ENCODE assay signal across 9 mouse cellular contexts in genomic region chr9:83368234-83368633, GRCm38 (mm10).
DNase-seq lines count a peak whose midpoint lies in the region; ATAC-seq and TF ChIP-seq lines count a peak whose summit lies in the region.
"Had no signal": no experiment of that assay in that cellular context is flagged by ENCODE, and none has a peak within 500 bp of the region (broad histone marks: within the 10 kb centered on the region; RNA-seq: fewer than 3 reads in every experiment).

No protein-coding gene starts in this region.

- no peaks in the 10 kb centered on the region for H3K36me3 ChIP-seq in kidney, adult 2 months (ENCODE audit: control insufficient read depth, insufficient read depth, low read length)
- no peaks in the 10 kb centered on the region for H3K36me3 ChIP-seq in kidney, embryonic 14.5 days (ENCODE audit: control insufficient read depth, insufficient read depth, low read length)
- H3K36me3 ChIP-seq in CH12.LX (replicated peaks in 1 of 2; ENCODE audit: control insufficient read depth in 1 of 2, insufficient read depth in 1 of 2, low read length in 1 of 2): no peaks in the 10 kb centered on the region
- H3K36me3 ChIP-seq: embryonic facial prominence, embryonic 13.5 days had no signal

- peak; percentile 47 for DNase-seq in kidney, adult 2 months
- DNase-seq in CH12.LX (ENCODE audit: extremely low read depth): no peak
- DNase-seq in R1 (ENCODE audit: low read depth, low spot score): peak; percentile 61
- DNase-seq in large intestine, adult 2 months (ENCODE audit: low read depth, low spot score): peak; percentile 10
- peak; percentile 41 for DNase-seq in thymus, postnatal 0 days (ENCODE audit: low spot score)
- no peak for DNase-seq in ovary, postnatal 10 days (ENCODE audit: low spot score)
- DNase-seq in left cerebral cortex, adult 11 months (ENCODE audit: low spot score): no peak

- H3K9ac ChIP-seq in kidney, embryonic 14.5 days (ENCODE audit: low read depth, low read length): no peak overlapping the region
- no peak overlapping the region for H3K9ac ChIP-seq in CH12.LX (ENCODE audit: insufficient read depth, low read depth)
- H3K9ac ChIP-seq: embryonic facial prominence, embryonic 13.5 days had no signal

- H3K4me2 ChIP-seq in kidney, embryonic 14.5 days (replicated peaks; ENCODE audit: low read depth, low read length): no peak overlapping the region
- no peak overlapping the region for H3K4me2 ChIP-seq in CH12.LX (ENCODE audit: insufficient read depth, low read depth, poor library complexity, severe bottlenecking)
- H3K4me2 ChIP-seq: embryonic facial prominence, embryonic 13.5 days had no signal

- dilution Hi-C loops in CH12.LX (cut with MboI; ENCODE audit: extremely low pct_ligation_motif_present, extremely low pct_unique_long_range_greater_than_20kb, low sequenced_read_pairs): no loop called here

- no peak overlapping the region for H3K4me3 ChIP-seq in kidney, adult 2 months (ENCODE audit: insufficient read depth, low read depth, low read length)
- no peak overlapping the region for H3K4me3 ChIP-seq in kidney, embryonic 14.5 days (ENCODE audit: low read length)
- no peak overlapping the region for H3K4me3 ChIP-seq in CH12.LX (replicated peaks in 1 of 3; ENCODE audit: low read depth in 2 of 3, low read length in 2 of 3, poor library complexity in 1 of 3)
- H3K4me3 ChIP-seq: embryonic facial prominence, embryonic 13.5 days had no signal

- WGBS in kidney, adult 2 months: 89% methylated on average over 1 of the region's 1 CpGs
- WGBS in kidney, embryonic 14.5 days: 80% methylated on average over 1 of the region's 1 CpGs
- WGBS in large intestine, adult 2 months: 86% methylated on average over 1 of the region's 1 CpGs

- TF ChIP-seq RAD21 in CH12.LX (IDR thresholded peaks at IDR 0.05; ENCODE audit: low read depth, low read length): peak; percentile 22

- no peaks in the 10 kb centered on the region for H3K27me3 ChIP-seq in kidney, adult 2 months (replicated peaks; ENCODE audit: control insufficient read depth, insufficient read depth, low read length)
- no peaks in the 10 kb centered on the region for H3K27me3 ChIP-seq in kidney, embryonic 14.5 days (ENCODE audit: control insufficient read depth, insufficient read depth, low read length)
- H3K27me3 ChIP-seq in CH12.LX (replicated peaks): no peaks in the 10 kb centered on the region
- H3K27me3 ChIP-seq: embryonic facial prominence, embryonic 13.5 days had no signal

- H3K9me3 ChIP-seq in kidney, embryonic 14.5 days (ENCODE audit: control insufficient read depth, low read length): no peaks in the 10 kb centered on the region
- no peaks in the 10 kb centered on the region for H3K9me3 ChIP-seq in CH12.LX (replicated peaks; ENCODE audit: low read length)
- H3K9me3 ChIP-seq: embryonic facial prominence, embryonic 13.5 days had no signal

- in situ Hi-C loops in CH12.LX (cut with MboI; ENCODE audit: low pct_ligation_motif_present, low pct_unique_long_range_greater_than_20kb, low sequenced_read_pairs): no loop called here

- no peak for TF ChIP-seq CTCF in kidney, adult 2 months (conservative IDR thresholded peaks at IDR 0.05; ENCODE audit: insufficient read depth, insufficient read length, low read depth, low read length)
- TF ChIP-seq CTCF in CH12.LX (conservative IDR thresholded peaks at IDR 0.05 in 1 of 2, IDR thresholded peaks at IDR 0.05 in 1 of 2; ENCODE audit: low read depth in 2 of 2, low read length in 2 of 2): peak; percentile 55 to 60

- H3K27ac ChIP-seq in kidney, adult 2 months (ENCODE audit: insufficient read depth, low read depth, low read length): no peak overlapping the region
- no peak overlapping the region for H3K27ac ChIP-seq in kidney, embryonic 14.5 days (ENCODE audit: low read depth, low read length)
- no peak overlapping the region for H3K27ac ChIP-seq in CH12.LX (ENCODE audit: insufficient read depth, low read depth)
- H3K27ac ChIP-seq: embryonic facial prominence, embryonic 13.5 days had no signal

- TF ChIP-seq POLR2A in kidney, adult 2 months (IDR thresholded peaks at IDR 0.05; ENCODE audit: low read depth, low read length): no peak
- no peak for TF ChIP-seq POLR2A in CH12.LX (IDR thresholded peaks at IDR 0.05; ENCODE audit: low read depth, low read length)

- H3K79me2 ChIP-seq in CH12.LX (replicated peaks; ENCODE audit: control insufficient read depth, extremely low read depth, insufficient read depth, poor library complexity, severe bottlenecking): no peaks in the 10 kb centered on the region

- ATAC-seq in kidney, embryonic 14.5 days (ENCODE audit: low FRiP score, low TSS enrichment): no peak

- no peak for TF ChIP-seq EP300 in CH12.LX (IDR thresholded peaks at IDR 0.05; ENCODE audit: low read length)

- peaks cover 4% of the 10 kb centered on the region for H3K4me1 ChIP-seq in kidney, adult 2 months (ENCODE audit: control insufficient read depth, insufficient read depth, low read length)
- H3K4me1 ChIP-seq in kidney, embryonic 14.5 days (ENCODE audit: control insufficient read depth, insufficient read depth, low read length): no peaks in the 10 kb centered on the region
- H3K4me1 ChIP-seq in CH12.LX (ENCODE audit: control insufficient read depth in 1 of 2, insufficient read depth in 2 of 2): no peaks in the 10 kb centered on the region
- H3K4me1 ChIP-seq: embryonic facial prominence, embryonic 13.5 days had no signal

TF ChIP-seq in CH12.LX, 34 proteins besides CTCF, POLR2A, EP300 and RAD21:
- TF ChIP-seq USF1 (IDR thresholded peaks at IDR 0.05; ENCODE audit: low read depth, low read length) (no peak), MEF2A (IDR thresholded peaks at IDR 0.05; ENCODE audit: borderline replicate concordance, low read depth, low read length) (peak; percentile 23; the same call in 1 of the 2 replicates), SMC3 (IDR thresholded peaks at IDR 0.05; ENCODE audit: low read depth, low read length) (peak; percentile 53)

Comparison
In these comparisons a context has a peak if more than half of its experiments do, and no peak if none do; other contexts are left out.
1. DNase-seq: peak in kidney, adult 2 months (single experiment), R1 (single experiment), large intestine, adult 2 months (single experiment) and thymus, postnatal 0 days (single experiment); none in CH12.LX (single experiment), ovary, postnatal 10 days (single experiment) and left cerebral cortex, adult 11 months (single experiment).